Mouse (Mus musculus): ENCODE data around the gene 4933405L10Rik.

The 4933405L10Rik gene

GRCm38 (mm10) chr8:105757796-105758276, 50.4 kb downstream of the 4933405L10Rik start:
- DNase-seq = no peak

DNA sequence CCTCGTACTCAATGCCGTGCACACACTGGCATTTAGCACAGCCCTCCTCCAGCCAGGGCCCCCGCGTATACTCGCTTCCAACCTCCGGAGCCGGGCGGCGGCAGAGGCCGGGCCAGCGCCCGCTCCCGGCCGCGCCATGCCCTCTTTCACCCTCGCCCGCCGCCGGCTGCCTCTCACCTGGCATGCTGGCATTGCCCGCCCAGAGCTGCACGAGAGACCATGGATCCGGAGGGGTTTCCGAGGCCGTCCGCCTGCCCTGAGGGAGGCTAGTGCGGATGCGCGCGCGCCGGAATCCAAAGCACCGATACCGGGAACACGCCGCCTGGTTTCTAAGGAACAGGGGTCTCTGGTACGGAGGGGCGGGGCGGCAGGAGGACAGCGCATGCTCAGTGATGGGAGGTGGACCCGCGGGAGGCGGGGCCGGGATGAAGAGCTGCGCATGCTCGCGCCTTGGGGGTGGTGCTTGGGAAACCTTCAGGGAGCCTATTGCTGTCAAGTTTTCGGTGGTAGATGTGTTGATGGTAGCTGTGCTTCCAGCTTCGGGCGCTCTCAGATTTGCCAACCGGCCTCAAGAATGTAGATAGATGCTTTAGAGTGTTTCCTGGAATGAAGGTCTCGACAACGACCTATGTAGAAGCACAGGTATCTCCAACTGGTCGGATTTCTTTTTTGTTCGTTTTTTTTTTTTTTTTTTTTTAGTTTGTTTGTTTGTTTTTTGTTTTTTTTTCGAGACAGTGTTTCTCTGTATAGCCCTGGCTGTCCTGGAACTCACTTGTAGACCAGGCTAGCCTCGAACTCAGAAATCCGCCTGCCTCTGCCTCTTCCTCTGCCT, 51.0 kb downstream of the 4933405L10Rik start, which contains the start of gene Gfod2:
TSS of gene Gfod2 (minus strand) at position 388 of the 832 bp plus-strand sequence.
- DNase-seq = peak; percentile 98
